Mouse (Mus musculus) embryonic stem cell, embryonic (primary cell): Measurements from ENCODE around the gene Fbln1.

Source experiments
- CTCF ChIA-PET, 4 experiments: fragments of 300-600 bp in 2 of 4; fragments of 350-600 bp in 2 of 4; sonication (Branson Sonifier 250); formaldehyde crosslinking; loops; one replicate each; lab custom pipeline; 2022; ENCODE audit warnings: inconsistent platforms in 2 of 4; lab: Charles Lee
- POLR2A ChIA-PET, 4 experiments: fragments of 300-600 bp in 2 of 4; fragments of 350-600 bp in 2 of 4; sonication (Branson Sonifier 250); formaldehyde crosslinking; loops; one replicate each; lab custom pipeline; 2022; ENCODE audit warnings: antibody characterized with exemption in 4 of 4, inconsistent platforms in 1 of 4; lab: Charles Lee

Fbln1 gene

DNA sequence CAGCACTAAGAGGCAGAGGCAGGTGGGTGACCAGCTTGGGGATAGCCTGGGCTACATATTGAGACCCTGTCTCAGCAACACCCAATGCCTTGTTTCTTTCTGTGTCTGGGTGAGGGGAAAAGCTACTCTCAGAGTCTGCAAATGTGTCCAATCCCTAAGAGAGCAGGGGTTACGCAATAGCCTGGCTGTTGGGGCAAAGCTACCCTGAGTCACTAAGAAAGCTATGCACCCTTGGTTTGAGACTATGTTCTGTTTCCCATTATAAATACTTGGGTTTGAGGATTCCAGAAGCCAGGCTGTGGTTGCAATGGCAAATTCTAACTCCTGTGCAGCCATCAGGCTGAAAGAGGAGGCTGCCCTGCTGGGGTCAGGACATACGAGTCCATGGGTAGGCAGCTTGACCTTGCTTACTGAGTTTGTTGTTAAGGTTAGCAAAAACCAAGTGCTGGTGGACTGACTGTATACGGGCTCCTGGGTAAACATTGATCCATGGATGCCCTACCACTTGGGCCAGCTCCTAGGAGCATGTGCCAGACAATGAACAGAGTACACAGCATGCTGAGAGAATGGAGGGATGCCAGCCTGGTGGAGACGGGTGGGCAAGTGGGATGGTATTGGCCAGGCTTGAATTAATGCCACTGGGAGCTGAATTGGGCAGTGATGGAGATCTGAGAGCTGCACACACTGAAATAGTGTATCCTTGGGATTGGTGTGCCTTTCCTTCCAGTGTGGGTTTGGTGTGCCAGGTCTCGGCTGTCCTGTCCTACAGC, 39.7 kb downstream of the Fbln1 start:
- CTCF ChIA-PET = interaction anchor here in 3 of 4 experiments (1.0 to 2.5 kb wide), 5 partner anchors 12 to 94 kb away, joined by 3 to 13 read pairs (median 7); no protein-coding TSS in a partner anchor
- POLR2A ChIA-PET = interaction anchor here (0.5 to 1.9 kb wide), 10 partner anchors 12 to 197 kb away, joined by 3 to 6 read pairs (median 3); partner anchors contain the start of gene Fbln1 (in 1 of the 4)

DNA sequence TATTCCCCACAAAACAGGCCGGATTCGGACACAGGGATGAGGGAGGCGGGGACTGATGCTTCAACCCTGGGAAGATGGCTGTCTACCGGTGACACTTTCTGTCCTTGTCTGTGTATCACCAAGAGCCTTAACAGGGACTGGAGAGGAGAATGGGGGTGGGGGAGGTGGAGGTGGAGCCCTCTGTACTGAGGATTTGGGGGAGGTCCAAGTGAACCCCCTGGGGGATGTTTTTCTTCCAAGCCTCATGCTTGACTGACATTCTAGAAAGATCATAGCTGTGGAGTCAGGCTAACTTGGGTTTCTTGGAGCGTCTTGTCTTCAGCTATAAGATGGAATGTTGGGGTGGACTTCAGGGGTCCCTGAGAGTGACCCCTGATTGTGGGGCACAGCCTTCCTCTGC, 40.3 kb downstream of the Fbln1 start:
- CTCF ChIA-PET = interaction anchor here in 3 of 4 experiments (1.3 to 4.1 kb wide), 5 partner anchors 11 to 95 kb away, joined by 8 to 22 read pairs (median 12); no protein-coding TSS in a partner anchor
- POLR2A ChIA-PET = interaction anchor here in 1 of 4 experiments (0.6 to 1.9 kb wide), 6 partner anchors 9 to 41 kb away, joined by 3 to 6 read pairs (median 4); partner anchors contain the start of gene Fbln1

DNA sequence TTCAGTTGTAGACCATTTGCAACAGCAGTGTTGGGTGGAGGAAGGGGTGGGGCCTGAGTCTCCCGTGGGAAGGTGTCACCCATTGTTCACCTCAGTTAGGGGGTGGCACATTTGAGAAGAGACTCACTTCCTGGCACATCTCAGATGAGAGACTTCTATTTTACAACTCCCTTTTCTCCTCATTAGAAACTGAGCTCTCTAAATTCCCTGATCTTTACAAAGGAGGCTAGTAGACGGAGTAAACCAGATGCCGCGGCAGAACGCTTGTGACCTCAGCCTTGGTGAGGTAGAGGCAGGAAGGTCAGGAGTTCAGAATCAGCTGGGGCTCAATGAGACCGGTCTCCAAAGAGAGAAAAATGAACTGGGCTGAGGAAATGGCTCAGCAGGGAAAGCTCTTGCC, 41.2 kb downstream of the Fbln1 start:
- POLR2A ChIA-PET = interaction anchor here in 2 of 4 experiments (0.7 to 1.8 kb wide), 4 partner anchors 11 to 309 kb away, joined by 3 to 6 read pairs (median 3); no protein-coding TSS in a partner anchor
- CTCF ChIA-PET = interaction anchor here in 3 of 4 experiments (0.8 to 4.1 kb wide), 8 partner anchors 11 to 336 kb away, joined by 3 to 22 read pairs (median 6); partner anchors contain the start of gene Wnt7b (in 1 of the 3)

DNA sequence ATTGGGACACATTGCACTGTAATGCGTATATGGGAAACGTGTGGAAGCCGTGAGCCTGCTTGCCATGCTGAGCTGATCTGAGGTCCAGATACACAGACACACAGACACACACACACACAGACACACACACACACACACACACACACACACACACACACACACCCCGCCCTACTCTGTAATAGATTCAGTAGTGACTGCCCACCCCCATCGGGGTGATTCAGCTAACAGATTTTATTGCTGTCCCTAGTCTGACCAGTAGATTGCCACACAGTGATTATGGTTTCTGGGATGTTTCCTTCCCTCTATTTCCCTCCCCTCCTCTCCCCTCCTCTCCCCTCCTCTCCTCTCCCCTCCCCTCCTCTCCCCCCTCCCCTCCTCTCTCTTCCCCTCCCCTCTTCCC, 42.6 kb downstream of the Fbln1 start:
- CTCF ChIA-PET = interaction anchor here (0.7 to 4.1 kb wide), 14 partner anchors 9 to 335 kb away, joined by 3 to 22 read pairs (median 6); partner anchors contain the start of gene Wnt7b (in 1 of the 4)

DNA sequence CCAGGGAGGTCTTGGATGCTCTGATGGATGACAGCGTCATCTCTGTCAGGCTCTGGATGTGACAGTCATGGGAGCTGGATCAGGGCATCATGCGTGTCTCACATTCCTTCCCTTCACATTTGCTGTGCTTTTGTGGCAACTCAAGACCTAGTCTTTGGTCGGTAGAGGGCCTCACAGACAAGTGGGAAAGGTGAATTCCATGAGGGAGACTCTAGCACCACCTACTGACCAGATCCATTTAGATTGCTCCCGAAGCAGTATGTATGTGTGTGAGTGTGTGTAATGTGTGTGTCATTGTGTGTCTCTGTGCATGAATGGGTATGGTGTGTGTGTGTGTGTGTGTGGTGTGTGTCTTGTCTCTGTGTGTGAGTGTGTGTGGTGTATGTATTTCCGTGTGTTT, 43.5 kb downstream of the Fbln1 start:
- POLR2A ChIA-PET = no interaction called here
- CTCF ChIA-PET = interaction anchor here (0.6 to 4.1 kb wide), 14 partner anchors 8 to 540 kb away, joined by 3 to 22 read pairs (median 6); no protein-coding TSS in a partner anchor

More for the DNA sequence above, 42.6 kb downstream of the Fbln1 start:
- POLR2A ChIA-PET = interaction anchor here in 2 of 4 experiments (0.6 to 1.8 kb wide), 4 partner anchors 9 to 50 kb away, joined by 3 to 7 read pairs (median 4); no protein-coding TSS in a partner anchor

DNA sequence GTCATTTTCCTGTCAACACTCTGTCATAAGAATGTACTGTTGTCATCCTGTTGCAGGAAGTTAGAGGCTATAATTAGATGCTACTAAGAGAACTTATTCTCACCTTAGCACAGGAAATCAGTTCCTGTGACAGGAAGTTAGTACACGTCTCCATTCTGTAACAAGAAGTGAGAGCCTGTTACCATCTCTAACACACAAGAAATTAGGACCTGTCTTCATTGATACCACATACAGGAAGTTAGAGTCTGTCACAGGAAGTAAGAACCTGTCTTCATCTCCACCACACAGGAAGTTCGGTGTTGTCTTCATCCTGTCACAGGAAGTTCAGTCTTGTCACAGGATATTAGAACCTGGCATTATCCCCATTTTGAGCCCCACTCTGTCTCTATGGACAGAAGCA, 44.7 kb downstream of the Fbln1 start:
- POLR2A ChIA-PET = interaction anchor here in 1 of 4 experiments (0.6 kb wide), 1 partner anchor 516 kb away, joined by 3 read pairs; no protein-coding TSS in a partner anchor
- CTCF ChIA-PET = interaction anchor here in 2 of 4 experiments (1.2 to 2.7 kb wide), 2 partner anchors 7 to 19 kb away, joined by 3 to 8 read pairs; no protein-coding TSS in a partner anchor

DNA sequence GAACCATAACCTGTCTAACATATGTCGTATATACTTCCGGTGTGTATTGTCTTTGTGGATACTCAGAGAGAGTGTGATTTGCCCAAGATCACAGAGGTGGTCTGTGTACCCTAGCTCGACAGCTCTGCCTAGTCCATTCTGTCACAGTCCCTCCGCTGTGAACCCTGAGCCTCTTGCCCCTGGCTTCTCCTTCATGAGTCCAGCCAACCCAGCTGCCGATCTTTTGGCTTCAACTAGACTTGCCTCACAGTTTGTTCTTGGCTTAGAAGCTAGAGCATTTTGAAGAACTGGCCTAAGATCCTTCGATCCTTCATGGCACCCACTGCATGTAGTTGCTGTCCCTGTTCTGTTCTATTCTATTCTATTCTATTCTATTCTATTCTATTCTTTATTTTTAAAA, 46.7 kb downstream of the Fbln1 start:
- ChIA-PET POLR2A (interaction anchor here in 1 of 4 experiments (0.6 kb wide), 1 partner anchor 158 kb away, joined by 3 read pairs; no protein-coding TSS in a partner anchor), CTCF (no interaction called here)

DNA sequence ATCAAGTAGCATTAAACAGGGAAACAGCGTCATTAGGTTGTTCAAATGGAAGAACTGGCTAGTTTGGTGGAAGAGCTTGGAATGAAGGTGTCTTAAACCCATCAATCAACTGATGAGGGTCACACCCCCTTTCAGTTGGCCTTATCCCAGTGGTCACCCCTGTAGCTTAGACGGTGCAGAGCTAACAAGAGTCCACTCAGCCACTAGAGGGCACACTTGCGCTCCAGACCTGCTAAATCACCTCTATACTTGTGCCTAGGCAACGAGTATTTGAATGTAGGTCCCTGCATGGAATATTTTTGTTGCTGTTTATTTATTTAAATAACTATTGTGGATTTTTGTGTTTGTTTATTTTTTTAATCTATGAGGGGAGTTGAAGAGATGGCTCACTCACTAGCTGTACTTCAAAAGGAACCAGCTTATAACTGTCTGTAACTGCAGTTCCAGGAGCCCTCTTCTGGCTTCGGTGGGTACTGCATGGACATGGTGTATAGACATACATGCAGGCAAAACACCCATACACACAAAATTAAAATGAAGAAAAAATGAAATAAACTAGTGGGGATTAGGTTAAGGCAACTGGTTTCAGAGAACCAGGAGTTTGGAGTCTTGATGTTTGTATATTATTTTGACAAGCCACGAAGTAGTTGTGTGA, 52.2 kb downstream of the Fbln1 start:
- ChIA-PET CTCF (interaction anchor here (0.5 to 2.7 kb wide), 100 partner anchors 8 to 429 kb away, joined by 3 to 40 read pairs (median 4); partner anchors contain the start of genes Fbln1 (in 2 of the 4), Wnt7b (in 2 of the 4) and 5031439G07Rik (in 1 of the 4)), POLR2A (interaction anchor here (0.5 to 3.2 kb wide), 9 partner anchors 9 to 340 kb away, joined by 3 to 8 read pairs (median 3); no protein-coding TSS in a partner anchor)

DNA sequence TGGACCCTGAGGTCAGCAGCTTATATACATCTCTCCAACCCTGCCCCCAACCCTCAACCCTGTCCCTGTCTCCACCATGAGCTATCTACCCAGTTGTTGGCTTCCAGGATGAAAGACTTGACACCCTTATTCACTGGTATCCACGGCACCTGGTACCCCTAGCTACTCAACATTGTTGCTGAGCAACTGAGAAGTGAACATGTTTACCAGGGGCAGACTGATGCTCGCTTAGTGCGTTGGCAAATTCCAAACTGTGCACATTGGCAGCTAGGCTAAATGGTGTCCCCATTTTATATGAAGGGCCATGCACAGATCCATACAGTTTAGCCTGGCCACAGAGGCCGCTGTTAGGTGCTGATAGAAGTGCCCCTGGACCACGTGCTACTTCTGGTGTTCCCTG, 57.1 kb downstream of the Fbln1 start:
- ChIA-PET CTCF (interaction anchor here in 2 of 4 experiments (0.6 to 1.9 kb wide), 2 partner anchors 57 to 320 kb away, joined by 7 to 8 read pairs; no protein-coding TSS in a partner anchor), POLR2A (interaction anchor here in 1 of 4 experiments (0.6 kb wide), 1 partner anchor 62 kb away, joined by 3 read pairs; no protein-coding TSS in a partner anchor)

DNA sequence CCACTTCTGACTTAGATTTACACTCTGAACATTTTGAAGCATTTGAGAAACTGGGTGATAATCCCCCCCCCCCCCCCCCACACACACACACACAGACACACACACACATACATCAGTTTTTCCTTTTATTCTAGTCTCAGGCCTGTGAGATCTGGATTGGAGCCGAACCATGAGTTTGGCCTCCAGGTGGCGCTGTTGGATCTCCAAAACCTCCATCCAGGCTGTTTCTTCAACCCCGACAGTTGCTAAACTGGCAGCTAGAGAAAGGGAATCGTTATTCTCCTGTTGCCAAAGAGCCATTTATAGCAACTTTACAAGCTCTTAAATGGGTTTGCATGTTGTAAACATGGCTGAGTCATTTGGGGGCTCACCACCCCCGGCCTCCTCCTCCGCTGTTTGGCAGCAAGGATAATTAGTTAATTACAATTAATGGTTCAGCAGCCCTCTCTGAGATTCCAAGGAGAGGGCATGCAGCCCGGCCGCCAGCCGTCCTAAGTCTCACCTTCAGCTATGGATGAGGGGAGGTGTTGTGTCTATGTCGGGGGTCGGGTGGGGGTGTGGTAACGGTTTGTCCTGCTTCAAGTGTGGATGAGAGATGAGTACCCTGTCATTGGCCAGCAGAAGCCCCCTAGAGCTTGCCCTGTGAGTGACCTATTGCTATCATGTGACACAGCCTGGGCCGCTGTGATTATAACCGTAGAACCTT, 61.1 kb downstream of the Fbln1 start:
- ChIA-PET CTCF (interaction anchor here (0.5 to 3.7 kb wide), 25 partner anchors 9 to 559 kb away, joined by 3 to 24 read pairs (median 4); partner anchors contain the start of gene Wnt7b (in 2 of the 4)), POLR2A (interaction anchor here (0.5 to 1.4 kb wide), 6 partner anchors 8 to 268 kb away, joined by 3 read pairs; no protein-coding TSS in a partner anchor)

DNA sequence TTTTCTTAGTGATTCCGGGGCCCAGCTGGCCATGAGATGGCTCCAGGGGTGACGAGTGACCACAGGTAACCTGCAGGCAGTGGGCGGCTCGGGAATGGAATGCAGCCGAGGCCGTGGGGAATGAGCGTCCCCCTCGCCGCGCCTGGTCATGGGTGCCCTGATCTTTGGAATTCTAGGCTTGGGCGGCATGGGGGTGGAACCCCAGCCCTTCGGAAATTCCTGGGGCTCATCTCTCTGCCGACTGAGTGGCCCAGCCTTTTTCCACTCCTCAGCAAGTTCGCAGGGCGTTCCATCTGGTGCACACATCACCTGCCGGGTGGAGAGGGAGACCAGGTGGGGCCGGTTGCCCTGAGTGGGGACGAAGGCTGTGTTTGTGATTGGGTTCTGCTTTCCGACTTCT, 62.1 kb downstream of the Fbln1 start:
- ChIA-PET POLR2A (no interaction called here), CTCF (interaction anchor here in 2 of 4 experiments (1.1 to 3.7 kb wide), 4 partner anchors 10 to 419 kb away, joined by 3 to 24 read pairs (median 14); partner anchors contain the start of gene Wnt7b (in 1 of the 2))

DNA sequence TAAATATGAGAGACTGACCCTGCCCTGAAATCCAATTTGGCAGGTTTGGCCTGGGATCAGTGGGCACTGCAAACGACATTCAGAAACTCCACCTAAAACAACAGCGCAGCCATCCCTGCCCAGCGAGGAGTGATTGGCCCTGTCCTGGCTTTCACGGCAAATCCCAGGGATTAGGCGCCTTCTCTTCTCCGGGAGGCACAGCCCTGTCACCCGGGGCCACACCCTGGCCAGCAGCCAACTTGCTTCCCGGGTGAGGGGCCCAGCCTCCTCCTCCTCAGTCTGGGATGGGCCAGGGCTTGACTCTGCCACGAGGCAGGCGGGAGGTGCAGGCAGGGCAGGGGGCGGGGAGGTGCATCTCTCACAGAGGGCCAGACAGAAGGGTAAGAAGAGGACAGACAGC, 67.2 kb downstream of the Fbln1 start:
- ChIA-PET CTCF (interaction anchor here (0.5 to 2.6 kb wide), 7 partner anchors 13 to 546 kb away, joined by 3 to 8 read pairs (median 4); no protein-coding TSS in a partner anchor), POLR2A (no interaction called here)

DNA sequence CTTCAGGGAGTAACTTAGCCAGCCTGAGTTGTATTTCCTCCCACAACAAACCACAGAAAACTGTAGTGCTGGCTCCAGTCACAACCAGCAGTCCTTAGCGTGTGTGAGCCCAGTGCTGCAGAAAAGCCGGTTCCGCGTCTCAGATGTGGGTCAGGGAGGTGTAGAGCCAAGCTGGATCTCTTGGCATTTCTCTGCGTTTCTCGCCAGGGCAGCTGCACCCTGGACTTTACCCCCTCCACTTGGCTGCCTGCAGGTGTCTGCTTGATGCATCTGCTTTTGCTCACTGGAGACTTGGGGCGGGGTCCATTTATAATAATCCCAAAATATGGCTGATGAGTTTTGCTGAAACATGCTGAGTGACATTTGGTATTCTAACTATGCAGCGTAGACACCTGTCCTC, 71.5 kb downstream of the Fbln1 start:
- POLR2A ChIA-PET = interaction anchor here in 1 of 4 experiments (0.5 kb wide), 1 partner anchor 70 kb away, joined by 3 read pairs; no protein-coding TSS in a partner anchor
- CTCF ChIA-PET = no interaction called here

DNA sequence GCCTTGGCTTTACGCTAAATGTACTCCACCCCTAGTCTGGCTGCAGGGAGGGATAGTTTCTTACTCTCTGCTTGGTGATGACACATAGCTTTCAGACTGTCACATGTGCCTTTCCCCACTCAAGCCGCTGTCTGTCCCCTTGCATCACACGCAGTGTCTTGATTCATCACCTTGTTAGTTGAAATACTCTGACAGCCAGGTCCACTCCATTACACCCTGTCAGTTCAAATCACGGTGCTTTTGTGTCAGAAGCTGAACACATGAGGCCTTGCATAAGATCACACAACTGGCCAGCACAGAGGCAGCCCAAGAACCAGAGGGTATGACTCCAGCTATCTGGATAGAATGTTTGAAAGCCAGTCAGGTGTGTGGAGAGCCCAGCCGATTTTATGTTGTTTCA, 73.2 kb downstream of the Fbln1 start:
- ChIA-PET POLR2A (interaction anchor here in 1 of 4 experiments (1.6 kb wide), 1 partner anchor 19 kb away, joined by 4 read pairs; no protein-coding TSS in a partner anchor), CTCF (interaction anchor here in 1 of 4 experiments (0.6 kb wide), 1 partner anchor 1609 kb away, joined by 3 read pairs; no protein-coding TSS in a partner anchor)

DNA sequence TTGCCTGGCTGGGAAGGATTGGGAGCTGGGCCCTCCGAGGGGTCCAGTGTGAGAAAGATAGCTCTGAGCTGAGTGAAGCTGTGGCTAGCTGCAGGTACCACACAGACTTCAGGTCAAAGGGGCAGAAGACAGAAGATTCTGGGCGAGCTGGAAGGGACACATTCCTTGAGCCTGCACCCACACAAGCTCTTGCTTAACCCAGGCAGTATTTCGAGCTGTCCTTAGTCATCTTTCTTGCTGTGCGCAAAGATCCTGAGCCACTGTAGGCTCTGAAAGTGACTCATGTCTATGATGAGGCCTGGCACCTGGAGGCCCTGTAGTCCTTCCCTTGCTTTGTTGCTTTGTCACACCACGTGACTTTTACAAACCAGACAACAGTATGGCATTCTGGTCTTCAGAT, 76.3 kb downstream of the Fbln1 start:
- ChIA-PET POLR2A (no interaction called here), CTCF (interaction anchor here (0.5 to 1.8 kb wide), 6 partner anchors 15 to 292 kb away, joined by 3 to 4 read pairs (median 4); no protein-coding TSS in a partner anchor)

DNA sequence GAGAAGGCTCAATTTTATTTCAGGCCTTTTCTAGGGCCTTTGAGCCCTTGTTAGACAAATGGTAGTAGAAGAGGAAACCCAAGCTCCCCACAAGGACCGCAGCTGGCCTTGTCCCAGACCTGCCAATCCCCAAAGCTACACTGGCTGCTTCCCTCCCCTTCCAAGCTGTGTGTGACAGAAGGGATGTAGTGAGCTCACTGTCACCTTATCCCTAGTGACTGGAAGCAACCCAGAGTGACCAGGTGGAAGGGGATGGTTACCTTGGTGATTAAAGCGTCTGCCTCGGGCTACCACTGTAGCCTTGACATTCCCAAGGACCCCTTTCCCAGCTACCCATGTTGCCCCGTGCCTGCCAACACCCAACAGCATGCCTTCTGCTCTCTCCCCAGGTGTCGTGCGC, 78.9 kb downstream of the Fbln1 start:
- CTCF ChIA-PET = interaction anchor here in 3 of 4 experiments (0.6 to 1.3 kb wide), 4 partner anchors 27 to 299 kb away, joined by 3 to 6 read pairs (median 4); no protein-coding TSS in a partner anchor

DNA sequence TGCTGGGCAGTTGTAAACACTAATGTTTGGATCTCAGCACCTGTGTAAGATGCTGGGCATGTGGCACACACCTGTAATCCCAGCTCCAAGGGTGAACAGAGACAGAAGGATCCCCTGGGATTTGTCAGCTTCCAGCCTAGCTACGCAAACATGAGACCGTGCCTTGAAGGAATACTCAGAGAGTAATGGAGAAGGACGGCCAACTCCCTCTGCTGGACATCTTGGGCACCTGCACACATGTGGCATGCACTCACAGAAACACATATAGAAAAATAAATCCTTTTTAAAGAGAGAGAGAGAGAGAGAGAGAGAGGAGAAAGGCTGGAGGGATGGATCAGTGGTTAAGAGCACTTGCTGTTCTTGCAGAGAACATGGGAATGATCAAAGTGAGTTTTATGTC, 88.9 kb downstream of the Fbln1 start:
- ChIA-PET CTCF (interaction anchor here (0.6 to 2.0 kb wide), 28 partner anchors 21 to 873 kb away, joined by 3 to 8 read pairs (median 4); partner anchors contain the start of gene Trmu (in 1 of the 4)), POLR2A (interaction anchor here in 2 of 4 experiments (0.8 to 1.4 kb wide), 3 partner anchors 9 to 517 kb away, joined by 3 to 6 read pairs (median 3); partner anchors contain the start of gene Cdpf1 (in 1 of the 2))

More for the DNA sequence above, 78.9 kb downstream of the Fbln1 start:
- POLR2A ChIA-PET = interaction anchor here in 2 of 4 experiments (0.6 to 1.3 kb wide), 2 partner anchors 10 to 186 kb away, joined by 3 to 6 read pairs; no protein-coding TSS in a partner anchor
